Mouse (Mus musculus) heart, postnatal 14 days (tissue): Measurements from ENCODE around the gene Ror2. TPM values are rescaled to one million over a fixed set of nuclear protein-coding genes. Genes with fewer than 3 reads are reported as not detected.
A peak's percentile ranks its signal among the peaks of the same experiment; 100 is the strongest.

Experiments used
- DNase-seq, 2 experiments: peaks; one replicate each; pipeline ENCODE4 v3.0.0; 2021 to 2022
- intact Hi-C: fragments of 180-260 bp; cut with DNase I; formaldehyde crosslinking; loops from one replicate; pipeline ENCODE4 v1.15.1; 2025
- total RNA-seq, 2 experiments: library from RNA; stranded (reverse); gene quantifications; 2 replicates each; pipeline ENCODE4 v1.2.3; 2021

The Ror2 gene
- total RNA-seq, 2 experiments from 2014 or later: 3.3 to 3.5 TPM

GRCm38 (mm10) chr13:53236434-53237401, 49.2 kb downstream of the Ror2 start:
- intact Hi-C loops: no loop called here
- DNase-seq: peak; percentile 26 to 35

GRCm38 (mm10) chr13:53235953-53236352, 50.0 kb downstream of the Ror2 start:
- intact Hi-C loops: no loop called here
- DNase-seq: no peak

- peak in 1 of 2 experiments; percentile 28 for DNase-seq
- intact Hi-C loops: no loop called here
Measured at GRCm38 (mm10) chr13:53234844-53235243, 51.1 kb downstream of the Ror2 start.

- DNase-seq: no peak
- intact Hi-C loops: no loop called here
Measured at GRCm38 (mm10) chr13:53233826-53234786, 51.8 kb downstream of the Ror2 start.

DNA sequence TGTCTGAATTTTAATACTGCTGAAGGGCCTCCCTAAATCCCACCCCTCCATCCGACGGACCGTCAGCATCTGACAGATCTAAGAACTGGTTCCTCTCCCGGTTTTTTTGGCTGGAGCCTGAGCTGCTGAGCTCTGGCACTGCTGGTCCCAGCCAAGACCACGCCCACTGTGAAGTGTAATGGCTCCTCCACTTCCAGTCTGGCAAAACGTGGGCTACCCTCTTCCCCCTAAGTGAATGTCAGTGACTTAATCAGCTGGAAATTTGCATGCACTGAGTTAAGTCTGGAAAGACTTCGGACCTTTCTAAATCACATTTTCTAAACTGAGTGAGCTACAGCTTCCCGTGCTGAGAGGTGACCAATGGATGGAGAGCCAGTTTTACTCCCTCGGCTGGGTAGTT, 52.5 kb downstream of the Ror2 start:
- intact Hi-C loops: no loop called here
- DNase-seq: peak; percentile 40 to 61

DNA sequence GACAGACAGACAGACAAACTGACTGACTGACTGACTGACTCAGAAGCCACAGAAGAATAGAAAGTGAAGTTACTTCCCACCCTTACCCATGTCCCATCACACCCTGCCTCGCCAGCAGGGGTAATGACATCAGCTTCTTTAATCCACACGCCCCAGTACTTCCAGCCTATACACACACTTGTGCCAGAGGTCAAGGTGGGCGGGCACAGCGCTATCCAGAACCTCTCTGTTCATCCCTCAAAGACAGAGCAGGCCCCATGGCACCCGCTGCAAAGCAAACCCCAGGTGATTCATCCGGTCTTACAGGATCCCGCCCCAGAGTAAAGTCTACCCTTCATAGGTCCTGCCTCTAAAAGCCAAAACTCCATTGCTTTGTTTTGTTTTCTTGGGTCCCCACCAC, 53.5 kb downstream of the Ror2 start:
- intact Hi-C loops: no loop called here
- DNase-seq: no peak

DNA sequence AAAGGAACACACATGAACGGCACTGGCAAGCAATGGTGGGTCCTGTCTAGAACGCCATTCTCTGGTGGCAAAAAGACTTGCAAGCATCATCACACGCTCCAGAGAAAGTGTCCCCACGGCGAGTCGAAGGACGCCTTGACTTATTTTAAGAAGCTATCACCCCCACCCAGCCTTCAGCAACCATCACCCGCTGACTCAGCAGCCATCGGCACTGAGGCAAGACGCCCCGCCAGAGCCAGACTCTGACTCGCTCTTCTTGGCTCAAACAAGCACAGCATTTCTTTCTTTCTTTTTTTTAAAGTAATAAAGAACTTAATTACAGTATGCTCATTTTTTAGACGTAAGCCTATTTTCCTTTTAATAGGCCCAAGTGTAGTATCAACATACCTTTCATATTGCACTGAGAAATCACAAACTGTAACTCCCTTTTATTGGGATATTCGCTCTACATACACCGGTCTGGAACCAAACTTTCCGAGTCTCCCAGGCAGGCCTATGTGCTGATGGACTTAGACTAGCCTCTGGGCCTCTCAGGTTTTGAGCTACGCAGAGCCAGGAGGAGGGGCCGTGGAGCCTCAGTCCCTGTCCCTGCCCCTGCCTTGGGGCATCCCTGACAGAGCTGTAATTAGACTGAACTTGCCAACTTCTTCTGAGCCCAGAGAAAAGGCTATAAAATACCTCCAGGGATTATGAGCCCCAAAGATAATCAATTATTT, 55.3 kb downstream of the Ror2 start:
- intact Hi-C loops: no loop called here
- DNase-seq: peak; percentile 43 to 53

DNA sequence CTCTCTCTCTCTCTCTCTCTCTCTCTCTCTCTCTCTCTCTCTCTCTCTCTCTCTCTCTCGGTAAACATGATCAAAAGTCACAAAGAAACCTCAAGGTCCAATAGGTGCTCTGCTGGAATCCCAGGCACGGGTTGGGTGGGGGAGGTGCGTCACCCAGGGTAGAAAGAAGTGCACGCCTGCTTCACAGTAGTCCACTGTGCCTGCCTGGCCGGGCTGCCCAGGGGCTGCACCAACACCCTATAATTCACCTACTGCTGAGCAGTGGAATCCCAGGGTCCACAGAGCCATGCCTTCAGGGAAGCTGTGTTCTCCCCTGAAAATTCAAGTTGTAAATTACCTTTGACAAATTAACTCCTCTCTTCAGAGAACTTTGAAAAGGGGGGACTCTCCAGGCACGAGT, 58.9 kb downstream of the Ror2 start:
- DNase-seq: no peak
- intact Hi-C loops: no loop called here

- DNase-seq: no peak
- intact Hi-C loops: no loop called here
Measured at GRCm38 (mm10) chr13:53226461-53226860, 59.5 kb downstream of the Ror2 start.

GRCm38 (mm10) chr13:53225925-53226324, 60.0 kb downstream of the Ror2 start:
- intact Hi-C loops: no loop called here

GRCm38 (mm10) chr13:53221176-53221575, 64.7 kb downstream of the Ror2 start:
- intact Hi-C loops: no loop called here
- DNase-seq: no peak

More at GRCm38 (mm10) chr13:53225925-53226324, 60.0 kb downstream of the Ror2 start:
- no peak for DNase-seq

DNA sequence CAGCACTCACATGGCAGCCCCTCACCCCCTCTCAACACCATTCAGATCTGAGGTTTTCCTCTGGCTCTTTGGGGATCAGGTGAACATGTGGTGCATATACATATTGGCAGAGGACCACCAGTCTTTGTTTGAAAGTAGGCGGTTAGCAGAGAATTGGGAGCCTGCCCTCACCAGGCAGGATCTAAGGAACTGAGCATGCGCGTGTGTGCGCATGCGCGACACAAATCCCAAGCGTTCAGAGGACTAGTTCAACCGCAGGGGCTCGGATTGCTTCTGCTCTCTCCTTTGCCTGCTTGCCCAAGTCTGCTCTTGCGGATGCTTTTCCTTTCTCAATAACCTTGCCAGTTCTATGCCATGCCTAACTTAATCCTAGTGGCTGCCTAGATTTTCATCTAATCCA, 66.0 kb downstream of the Ror2 start:
- DNase-seq: no peak
- intact Hi-C loops: no loop called here

DNA sequence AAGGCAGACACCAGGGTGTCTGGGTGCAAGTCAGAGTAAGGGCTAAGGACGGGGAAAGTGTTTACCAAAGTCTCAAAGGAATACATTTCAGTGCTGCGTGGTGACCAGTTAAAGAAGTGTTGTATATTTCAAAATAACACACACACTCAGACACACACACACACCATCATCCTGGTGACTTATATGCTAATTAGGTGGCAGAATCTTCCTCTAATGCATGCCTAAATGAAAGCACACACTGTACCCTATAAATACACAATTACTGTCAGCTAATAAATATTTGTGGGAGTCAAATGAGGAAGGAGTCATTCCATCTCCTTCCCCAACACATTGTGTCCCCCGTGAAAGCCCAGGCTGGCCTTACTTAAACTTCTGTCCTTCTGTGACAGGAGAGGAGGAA, 66.5 kb downstream of the Ror2 start:
- intact Hi-C loops: no loop called here
- no peak for DNase-seq

DNA sequence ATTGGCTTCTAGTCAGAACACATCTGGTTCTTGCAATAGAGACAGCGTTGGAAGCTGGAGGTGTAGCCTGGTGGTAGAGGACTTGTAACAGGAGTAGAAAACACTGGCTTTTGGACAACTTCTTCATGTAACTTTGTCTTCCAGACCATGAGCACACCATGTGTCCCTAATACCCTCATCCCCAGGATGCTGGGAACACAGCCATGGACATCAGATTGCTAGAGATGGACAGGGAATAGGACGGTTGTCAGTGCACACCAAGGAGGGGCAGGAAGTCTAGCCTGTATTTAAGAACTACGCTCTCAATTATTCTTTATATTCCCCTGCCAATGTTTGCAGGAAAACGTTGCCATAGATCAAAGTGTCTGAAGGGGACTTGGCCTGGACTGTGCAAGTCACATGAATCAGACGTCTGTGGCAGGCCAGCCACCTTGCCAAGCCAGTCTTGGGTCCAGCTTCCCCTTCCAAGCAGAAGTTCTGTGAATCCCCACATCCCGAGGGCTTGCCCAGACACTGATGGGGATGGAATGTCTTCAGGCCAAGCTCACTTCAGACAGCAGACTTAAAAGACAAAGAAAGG, 68.4 kb downstream of the Ror2 start:
- intact Hi-C loops: no loop called here
- DNase-seq: peak in 1 of 2 experiments; percentile 35

DNA sequence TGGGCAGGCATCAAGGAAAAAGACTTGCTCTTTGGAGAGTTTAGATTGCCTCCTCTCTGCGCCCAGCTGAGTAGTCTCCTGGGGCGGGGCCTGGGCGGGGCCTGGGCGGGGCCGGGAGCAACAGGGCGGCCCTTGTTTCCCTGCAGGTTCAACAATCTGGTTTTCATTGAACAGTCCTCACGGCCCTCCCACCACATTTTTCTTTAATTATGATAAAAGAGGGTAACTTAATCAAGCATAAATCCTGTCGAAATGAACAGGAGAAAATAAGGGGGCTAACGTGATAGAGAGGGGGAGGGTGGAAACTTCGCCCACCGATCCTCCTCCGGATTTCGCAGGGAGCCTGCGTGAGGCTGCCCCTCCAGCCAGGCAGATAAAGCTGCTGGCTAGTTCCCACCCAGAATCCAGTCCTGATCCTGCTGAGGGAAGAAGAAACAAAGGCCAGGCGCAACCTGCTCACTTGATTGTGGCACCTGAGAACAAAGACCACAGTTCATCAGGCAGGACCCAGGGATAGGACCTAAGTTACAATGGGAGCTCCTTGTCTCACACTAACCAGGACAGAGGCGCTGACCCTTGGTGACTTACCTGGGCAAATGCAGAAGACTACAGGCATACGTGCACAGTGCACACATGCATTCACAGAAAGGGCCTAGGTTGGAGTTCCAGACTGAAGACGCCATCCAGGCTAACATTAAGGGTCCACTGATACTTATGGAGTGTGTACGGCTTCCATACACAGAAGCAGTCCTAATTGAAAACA, 73.8 kb downstream of the Ror2 start:
- intact Hi-C loops: loop anchor here (5.0 kb wide), 1 partner anchor 75 kb away; the partner anchor contains the start of gene Ror2
- no peak for DNase-seq

DNA sequence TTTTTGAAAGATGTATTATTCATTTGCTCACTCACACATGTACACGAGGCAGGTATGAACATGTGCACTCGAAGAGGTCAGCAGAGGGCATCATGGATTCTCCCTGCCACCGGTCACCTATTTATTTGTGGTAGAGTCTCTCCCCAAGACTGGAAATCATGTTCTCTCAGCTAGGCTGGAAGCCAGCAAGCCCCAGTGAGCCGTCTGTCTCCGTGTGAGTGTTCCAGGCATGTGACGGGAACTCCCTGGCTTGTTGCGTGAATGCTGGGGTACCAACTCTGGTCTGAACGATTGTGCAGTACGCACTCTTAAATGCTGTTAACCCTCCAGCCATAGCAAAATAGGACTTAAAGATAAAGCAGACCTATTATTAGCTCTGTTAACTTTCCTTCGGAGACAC, 77.4 kb downstream of the Ror2 start:
- intact Hi-C loops: no loop called here
- no peak for DNase-seq

DNA sequence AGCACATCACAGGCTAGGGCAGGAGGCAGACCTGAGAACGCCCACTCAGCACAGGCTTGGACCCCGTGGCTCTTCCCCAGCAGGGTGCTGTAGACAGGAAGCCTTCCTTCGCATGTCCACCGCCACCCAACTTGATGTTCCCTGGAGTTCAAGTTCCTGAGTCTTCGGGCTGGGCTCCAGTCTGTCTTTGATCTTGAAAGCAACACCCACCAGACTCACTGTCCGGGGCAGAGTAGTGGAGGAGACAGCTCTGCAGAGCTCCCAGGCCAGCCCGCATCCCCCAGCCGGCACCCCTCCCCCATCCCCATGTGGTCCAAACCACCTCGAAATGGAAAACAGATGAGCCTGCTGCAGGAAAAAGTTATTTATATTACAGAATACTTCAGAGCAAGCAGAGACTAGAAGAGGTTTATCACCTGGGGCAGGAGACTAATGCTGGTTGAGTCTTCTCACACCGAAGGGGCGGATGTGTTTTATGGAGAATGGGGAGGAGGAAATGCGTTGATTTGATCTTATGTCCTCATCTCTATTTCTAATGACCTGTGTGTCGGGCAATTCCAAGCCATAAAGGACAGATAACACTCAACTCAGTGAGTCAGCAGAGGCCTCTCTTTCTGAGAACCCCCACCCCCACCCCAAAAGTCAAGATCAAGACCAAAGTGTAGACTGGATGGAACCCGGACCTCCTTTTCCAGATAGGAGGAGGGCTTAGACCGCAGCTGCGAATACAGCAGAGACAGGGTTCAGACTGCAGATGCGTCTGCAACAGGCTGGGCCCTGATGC, 80.6 kb downstream of the Ror2 start:
- intact Hi-C loops: no loop called here
- DNase-seq: peak in 1 of 2 experiments; percentile 25

DNA sequence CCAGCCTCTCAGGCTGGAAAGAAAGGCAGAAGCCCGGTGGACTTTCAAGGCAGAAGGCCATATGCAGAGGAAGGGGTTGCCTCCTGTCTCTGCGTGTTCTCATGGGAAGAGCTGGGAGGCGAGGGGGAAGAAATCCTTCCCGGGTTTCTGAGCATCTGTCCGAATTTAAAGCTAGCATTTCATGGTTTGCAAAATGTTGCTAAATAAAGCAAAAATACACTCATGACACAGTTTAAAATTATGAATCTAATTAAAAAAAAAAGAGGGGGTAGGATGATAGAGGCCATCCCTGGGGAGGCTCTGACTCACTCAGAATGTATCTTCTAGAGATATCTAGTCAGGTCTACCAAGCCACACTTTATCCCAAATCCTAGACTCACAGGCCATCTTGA, 83.5 kb downstream of the Ror2 start:
- intact Hi-C loops: no loop called here
- no peak for DNase-seq
